Mouse (Mus musculus) forebrain, embryonic 11.5 days (tissue): ENCODE results near the gene Gopc. TPM values are rescaled to one million over a fixed set of nuclear protein-coding genes. Genes with fewer than 3 reads are reported as not detected.

Experiments used
- ATAC-seq: fragments of 200-750 bp; cut with Nextera tagmentation; replicated peaks from 2 replicates; pipeline ENCODE4 v1.8.0; 2017; ENCODE audit warnings: moderate TSS enrichment; ENCODE audit not compliant: low FRiP score
- DNase-seq: peaks from one replicate; pipeline ENCODE4 v3.0.0-alpha.2; 2017; ENCODE audit warnings: low spot score
- H3K27ac ChIP-seq: fragments of 300-500 bp; sonication (generic); 2 replicates; pipeline ENCODE4 v1.5.1; 2014; ENCODE audit warnings: low read depth, low read length
- H3K27me3 ChIP-seq: fragments of 300-500 bp; sonication (generic); 2 replicates; pipeline ENCODE4 v1.6.1; 2014; ENCODE audit warnings: mild to moderate bottlenecking, low read length, mixed read lengths; ENCODE audit not compliant: control insufficient read depth, insufficient read depth
- H3K36me3 ChIP-seq: fragments of 300-500 bp; sonication (generic); 2 replicates; pipeline ENCODE4 v1.6.1; 2014; ENCODE audit warnings: mild to moderate bottlenecking, low read length, moderate library complexity, mixed read lengths; ENCODE audit not compliant: control insufficient read depth, insufficient read depth
- H3K4me1 ChIP-seq: fragments of 300-500 bp; sonication (generic); replicated peaks from 2 replicates; pipeline ENCODE4 v1.6.1; 2014; ENCODE audit warnings: low read length, mixed read lengths; ENCODE audit not compliant: control insufficient read depth, insufficient read depth
- H3K4me2 ChIP-seq: fragments of 300-500 bp; sonication (generic); 2 replicates; pipeline ENCODE4 v1.6.1; 2014; ENCODE audit warnings: low read depth, mild to moderate bottlenecking, low read length, moderate library complexity, mixed read lengths; ENCODE audit not compliant: severe bottlenecking
- H3K4me3 ChIP-seq: fragments of 300-500 bp; sonication (generic); 2 replicates; pipeline ENCODE4 v1.5.1; 2014; ENCODE audit warnings: low read depth, low read length
- H3K9ac ChIP-seq: fragments of 300-500 bp; sonication (generic); 2 replicates; pipeline ENCODE4 v1.6.1; 2014; ENCODE audit warnings: low read length
- H3K9me3 ChIP-seq: fragments of 300-500 bp; sonication (generic); 2 replicates; pipeline ENCODE4 v1.6.1; 2016; ENCODE audit warnings: low read length, mixed read lengths; ENCODE audit not compliant: control insufficient read depth
- WGBS: fragments of 180-500 bp; shearing (Covaris S2); extraction: QIAGEN DNeasy Blood & Tissue Kit; methylation state at CpG from one replicate; pipeline ENCODE4 v1.1.7; 2014; 5-methylcytosine and 5-hydroxymethylcytosine counted together
- polyA plus RNA-seq: library from polyadenylated mRNA; unstranded; fragments of >200 nt; fragmentation: Nextera tagmentation; extraction: Ambion mirVana; gene quantifications from 2 replicates; pipeline ENCODE4 v1.2.1, GENCODE M21; 2014

The Gopc gene
- polyA plus RNA-seq, 1 experiment from 2014 or later: 16.2 TPM

GRCm38 (mm10) chr10:52418931-52419330 lies 37.0 kb upstream of the Gopc start:
- peak overlapping the region; percentile 98 for H3K4me3 ChIP-seq
- H3K9ac ChIP-seq: peak overlapping the region; percentile 93; the same call in 1 of the 2 replicates
- H3K4me1 ChIP-seq: peaks cover 6% of the 10 kb centered on the region; the same call in 1 of the 2 replicates
- WGBS: 77% methylated on average over 5 of the region's 5 CpGs
- no peak overlapping the region for H3K27ac ChIP-seq
- DNase-seq: no peak
- H3K9me3 ChIP-seq: no peaks in the 10 kb centered on the region
- H3K4me2 ChIP-seq: peak overlapping the region; percentile 59
- H3K27me3 ChIP-seq: no peaks in the 10 kb centered on the region
- no peak for ATAC-seq
- no peaks in the 10 kb centered on the region for H3K36me3 ChIP-seq

DNA sequence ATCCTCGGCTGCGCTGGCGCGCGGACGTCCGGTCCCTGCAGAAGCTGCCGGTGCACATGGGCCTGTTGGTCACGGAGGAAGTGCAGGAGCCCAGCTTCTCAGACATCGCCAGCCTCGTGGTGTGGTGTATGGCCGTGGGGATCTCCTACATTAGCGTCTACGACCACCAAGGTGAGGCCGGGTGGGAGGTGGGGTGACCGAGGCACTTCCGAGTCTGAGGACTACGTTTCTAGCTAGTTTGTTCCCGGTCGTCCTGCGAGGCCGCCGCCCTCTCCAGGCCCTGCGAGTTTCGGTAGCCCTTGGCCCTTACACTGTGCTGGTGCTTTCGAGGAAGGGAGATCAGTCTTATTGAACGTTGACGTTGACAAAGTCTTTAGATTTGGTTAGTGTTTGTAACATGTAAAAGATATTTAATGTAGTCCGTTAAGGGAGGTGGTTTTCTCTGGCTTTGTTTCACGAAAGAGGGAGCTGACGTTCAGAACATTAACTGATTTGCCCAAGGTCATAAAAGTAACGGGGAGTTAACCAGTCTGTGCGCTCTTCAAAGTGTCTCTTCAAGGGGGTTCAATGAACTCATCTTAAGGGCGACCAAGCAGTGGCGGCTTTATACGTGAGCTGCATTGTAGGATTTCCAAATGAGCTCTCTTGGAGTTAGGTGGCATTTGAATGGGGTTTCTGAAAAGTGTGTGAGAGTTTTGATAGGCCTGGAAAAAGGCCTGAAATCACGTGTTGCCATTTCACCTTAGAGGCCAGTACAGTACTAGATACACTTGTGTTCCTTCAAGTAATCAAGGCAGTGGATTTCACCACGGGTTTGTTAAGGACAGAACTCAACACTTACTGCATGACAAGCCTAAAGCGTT lies 36.3 kb upstream of the Gopc start:
- Histone ChIP-seq H3K27ac (peak overlapping the region; percentile 76), H3K36me3 (no peaks in the 10 kb centered on the region), H3K9me3 (no peaks in the 10 kb centered on the region), H3K4me1 (peaks cover 6% of the 10 kb centered on the region; the same call in 1 of the 2 replicates), H3K4me3 (peak overlapping the region; percentile 98), H3K27me3 (no peaks in the 10 kb centered on the region), H3K4me2 (peak overlapping the region; percentile 59), H3K9ac (peak overlapping the region; percentile 93)
- ATAC-seq (peak; percentile 63), DNase-seq (no peak)
- WGBS: 2% methylated on average over 39 of the region's 39 CpGs

DNA sequence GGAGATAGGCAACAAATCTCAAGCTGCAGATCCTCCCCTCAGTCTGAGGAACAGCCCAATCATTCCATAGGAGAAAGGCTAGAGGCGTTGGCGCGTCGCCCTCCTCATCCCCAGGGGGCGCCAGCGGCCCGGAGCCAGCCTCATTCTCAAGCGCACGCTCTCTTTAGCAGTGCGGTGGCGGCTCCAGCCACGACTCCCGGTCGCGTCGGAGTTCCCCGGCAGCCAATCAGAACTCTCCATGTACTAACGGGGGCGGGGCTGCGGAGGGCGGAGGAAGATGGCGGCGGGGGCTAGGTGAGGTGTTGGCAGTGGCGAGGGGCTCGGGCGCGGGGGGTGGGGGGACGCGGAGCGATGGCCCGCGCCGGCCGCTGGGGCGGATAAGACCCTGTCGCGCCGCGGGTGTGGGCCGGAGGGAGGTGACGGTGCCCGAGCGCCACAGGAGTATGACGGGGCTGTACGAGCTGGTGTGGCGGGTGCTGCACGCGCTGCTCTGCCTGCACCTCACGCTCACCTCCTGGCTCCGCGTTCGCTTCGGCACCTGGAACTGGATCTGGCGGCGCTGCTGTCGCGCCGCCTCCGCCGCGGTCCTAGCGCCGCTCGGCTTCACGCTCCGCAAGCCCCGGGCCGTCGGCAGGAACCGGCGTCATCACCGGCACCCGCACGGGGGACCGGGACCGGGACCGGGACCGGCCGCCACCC lies 35.5 kb upstream of the Gopc start, which contains the start of gene Nus1:
Gene Nus1, plus strand, starts transcription at position 249 of the 699 bp plus-strand sequence.
- peak within 1 kb of the TSS; percentile 93 for H3K9ac ChIP-seq
- ATAC-seq (peak; percentile 99), DNase-seq (peak; percentile 99)
- H3K36me3 ChIP-seq: no peaks in the 10 kb centered on the region
- peak within 1 kb of the TSS; percentile 59 for H3K4me2 ChIP-seq
- peaks cover 6% of the 10 kb centered on the region; the same call in 1 of the 2 replicates for H3K4me1 ChIP-seq
- H3K9me3 ChIP-seq: no peaks in the 10 kb centered on the region
- H3K4me3 ChIP-seq: peak within 1 kb of the TSS; percentile 98
- no peaks in the 10 kb centered on the region for H3K27me3 ChIP-seq
- H3K27ac ChIP-seq: peak within 1 kb of the TSS; percentile 76
- under 1% methylated on average over 67 of the region's 79 CpGs for WGBS

DNA sequence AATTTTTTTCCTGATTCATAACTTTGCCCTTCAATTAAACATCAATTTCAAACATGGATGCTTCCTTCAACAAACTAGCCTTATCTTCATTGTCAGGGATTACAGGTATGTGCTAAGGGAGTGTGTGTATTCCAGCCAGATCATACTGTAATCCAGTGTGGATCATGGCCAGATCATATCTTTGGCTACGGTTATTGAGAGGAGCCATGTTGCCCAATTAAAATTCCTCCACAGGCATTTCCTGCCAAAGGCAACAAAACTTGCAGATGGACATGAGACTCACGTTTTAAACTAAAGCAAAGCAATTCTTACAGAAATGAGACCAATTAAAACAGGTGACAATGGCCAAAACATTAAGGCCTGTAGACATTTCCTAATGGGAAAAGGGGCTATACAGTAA lies 34.5 kb upstream of the Gopc start:
- peak overlapping the region; percentile 51 for H3K4me2 ChIP-seq
- no peak overlapping the region for H3K27ac ChIP-seq
- no peak for ATAC-seq
- H3K9me3 ChIP-seq: no peaks in the 10 kb centered on the region
- H3K4me3 ChIP-seq: peak overlapping the region; percentile 98; the same call in 1 of the 2 replicates
- DNase-seq: no peak
- WGBS: 75% methylated on average over 2 of the region's 2 CpGs
- no peaks in the 10 kb centered on the region for H3K36me3 ChIP-seq
- H3K4me1 ChIP-seq: peaks cover 6% of the 10 kb centered on the region; the same call in 1 of the 2 replicates
- H3K9ac ChIP-seq: no peak overlapping the region; the same call in 1 of the 2 replicates
- H3K27me3 ChIP-seq: no peaks in the 10 kb centered on the region

- ATAC-seq: no peak
- Histone ChIP-seq H3K4me2 (no peak overlapping the region), H3K27ac (no peak overlapping the region), H3K36me3 (no peaks in the 10 kb centered on the region), H3K4me3 (no peak overlapping the region), H3K9me3 (no peaks in the 10 kb centered on the region), H3K27me3 (no peaks in the 10 kb centered on the region), H3K4me1 (peaks cover 6% of the 10 kb centered on the region; the same call in 1 of the 2 replicates), H3K9ac (no peak overlapping the region)
- WGBS: 88% methylated on average over 2 of the region's 2 CpGs
- no peak for DNase-seq
These were observed 33.1 kb upstream of the Gopc start for GRCm38 (mm10) chr10:52415020-52415419.

GRCm38 (mm10) chr10:52407526-52407925 lies 25.6 kb upstream of the Gopc start:
- Histone ChIP-seq H3K9me3 (no peaks in the 10 kb centered on the region), H3K27ac (no peak overlapping the region), H3K36me3 (no peaks in the 10 kb centered on the region), H3K4me3 (no peak overlapping the region), H3K9ac (no peak overlapping the region), H3K27me3 (no peaks in the 10 kb centered on the region), H3K4me1 (no peaks in the 10 kb centered on the region), H3K4me2 (no peak overlapping the region)
- ATAC-seq: no peak
- DNase-seq: no peak
- WGBS: 89% methylated on average over 2 of the region's 2 CpGs

GRCm38 (mm10) chr10:52405160-52405559 lies 23.2 kb upstream of the Gopc start:
- no peak for DNase-seq
- Histone ChIP-seq H3K4me1 (no peaks in the 10 kb centered on the region), H3K4me2 (no peak overlapping the region), H3K27ac (no peak overlapping the region), H3K9me3 (no peaks in the 10 kb centered on the region), H3K27me3 (no peaks in the 10 kb centered on the region), H3K36me3 (no peaks in the 10 kb centered on the region), H3K4me3 (no peak overlapping the region), H3K9ac (no peak overlapping the region)
- whole genome bisulfite sequencing: 92% methylated on average over 13 of the region's 13 CpGs
- no peak for ATAC-seq

- H3K4me2 ChIP-seq: no peak overlapping the region
- no peaks in the 10 kb centered on the region for H3K27me3 ChIP-seq
- no peaks in the 10 kb centered on the region for H3K4me1 ChIP-seq
- no peak overlapping the region for H3K9ac ChIP-seq
- ATAC-seq (no peak), DNase-seq (no peak)
- no peaks in the 10 kb centered on the region for H3K36me3 ChIP-seq
- 65% methylated on average over 3 of the region's 3 CpGs for WGBS
- no peaks in the 10 kb centered on the region for H3K9me3 ChIP-seq
- no peak overlapping the region for H3K27ac ChIP-seq
- H3K4me3 ChIP-seq: no peak overlapping the region
These were observed 17.8 kb upstream of the Gopc start for GRCm38 (mm10) chr10:52399722-52400121.
